Comparison of ENCODE assay signal across 18 mouse cellular contexts in genomic region chr7:48917463-48917862, GRCm38 (mm10). TPM values are rescaled to one million over a fixed set of nuclear protein-coding genes. Genes with fewer than 3 reads are reported as not detected.
DNase-seq lines count a peak whose midpoint lies in the region; ATAC-seq and TF ChIP-seq lines count a peak whose summit lies in the region.
"Had no signal": no experiment of that assay in that cellular context is flagged by ENCODE, and none has a peak within 500 bp of the region (broad histone marks: within the 10 kb centered on the region; RNA-seq: fewer than 3 reads in every experiment).

No protein-coding gene starts in this region.

- 28% methylated on average over 5 of the region's 5 CpGs for WGBS in heart, embryonic 16.5 days
- WGBS in liver, postnatal 0 days (ENCODE audit: insufficient replicate concordance), result 34% methylated on average over 5 of the region's 5 CpGs

- intact Hi-C loops in heart, postnatal 10 days (cut with DNase I), result no loop called here

- H3K9ac ChIP-seq in heart, embryonic 16.5 days (ENCODE audit: low read length), result no peak overlapping the region
- no peak overlapping the region for H3K9ac ChIP-seq in ES-E14 (ENCODE audit: insufficient read depth, low read depth, low read length, poor library complexity, severe bottlenecking)
- no peak overlapping the region for H3K9ac ChIP-seq in liver, postnatal 0 days (replicated peaks)
- H3K9ac ChIP-seq: hindbrain, embryonic 15.5 days; limb, embryonic 15.5 days; neural tube, embryonic 13.5 days had no signal

- no peaks in the 10 kb centered on the region for H3K9me3 ChIP-seq in heart, embryonic 16.5 days (replicated peaks; ENCODE audit: control insufficient read depth, low read length)
- no peaks in the 10 kb centered on the region for H3K9me3 ChIP-seq in ES-E14 (ENCODE audit: control insufficient read depth, insufficient read depth, low read depth, low read length)
- no peaks in the 10 kb centered on the region for H3K9me3 ChIP-seq in liver, postnatal 0 days (ENCODE audit: low read length)
- H3K9me3 ChIP-seq: forebrain, embryonic 10.5 days; hindbrain, embryonic 15.5 days; limb, embryonic 15.5 days; neural tube, embryonic 13.5 days had no signal

- TF ChIP-seq CTCF in liver, postnatal 0 days (IDR thresholded peaks at IDR 0.05; ENCODE audit: low read depth), result no peak

- TF ChIP-seq EP300 in liver, postnatal 0 days (IDR thresholded peaks at IDR 0.05; ENCODE audit: low read depth), result no peak

- no peaks in the 10 kb centered on the region for H3K36me3 ChIP-seq in heart, embryonic 16.5 days (ENCODE audit: control insufficient read depth, insufficient read depth)
- no peaks in the 10 kb centered on the region for H3K36me3 ChIP-seq in ES-E14 (ENCODE audit: control insufficient read depth, insufficient read depth, low read length, poor library complexity, severe bottlenecking)
- H3K36me3 ChIP-seq in liver, postnatal 0 days (replicated peaks; ENCODE audit: insufficient read depth, low read length), result no peaks in the 10 kb centered on the region
- H3K36me3 ChIP-seq: forebrain, embryonic 10.5 days; hindbrain, embryonic 15.5 days; limb, embryonic 15.5 days; neural tube, embryonic 13.5 days had no signal

- no peak overlapping the region for H3K4me2 ChIP-seq in heart, embryonic 16.5 days (ENCODE audit: low read depth, low read length)
- no peak overlapping the region for H3K4me2 ChIP-seq in liver, postnatal 0 days (ENCODE audit: low read depth, low read length)
- H3K4me2 ChIP-seq: hindbrain, embryonic 15.5 days; limb, embryonic 15.5 days; neural tube, embryonic 13.5 days had no signal

- H3K4me1 ChIP-seq in heart, embryonic 16.5 days (ENCODE audit: control insufficient read depth, insufficient read depth, low read length), result peaks cover 4% of the 10 kb centered on the region; the same call in 1 of the 2 replicates
- peaks cover 3 to 11% of the 10 kb centered on the region in 2 experiments; a peak in 1 of 4 replicates for H3K4me1 ChIP-seq in ES-E14 (ENCODE audit: control insufficient read depth in 2 of 2, insufficient read depth in 2 of 2, low read length in 2 of 2, poor library complexity in 1 of 2)
- H3K4me1 ChIP-seq in liver, postnatal 0 days (ENCODE audit: insufficient read depth), result no peaks in the 10 kb centered on the region

- H3K27ac ChIP-seq in heart, embryonic 16.5 days (ENCODE audit: low read length), result peak overlapping the region; percentile 26; the same call in 1 of the 2 replicates
- peak overlapping the region; percentile 61; the same call in 1 of the 2 replicates for H3K27ac ChIP-seq in ES-E14 (ENCODE audit: insufficient read depth, low read depth, low read length, poor library complexity, severe bottlenecking)
- no peak overlapping the region for H3K27ac ChIP-seq in liver, postnatal 0 days (ENCODE audit: low read depth)
- H3K27ac ChIP-seq: forebrain, embryonic 10.5 days; hindbrain, embryonic 15.5 days; left cerebral cortex, adult 2 months; limb, embryonic 15.5 days; neural tube, embryonic 13.5 days had no signal

- H3K27me3 ChIP-seq in heart, embryonic 16.5 days (ENCODE audit: control insufficient read depth, insufficient read depth, low read length), result no peaks in the 10 kb centered on the region
- H3K27me3 ChIP-seq in liver, postnatal 0 days (ENCODE audit: insufficient read depth, low read length), result no peaks in the 10 kb centered on the region
- H3K27me3 ChIP-seq: CH12.LX; hindbrain, embryonic 15.5 days; limb, embryonic 15.5 days had no signal

- in situ Hi-C loops in ES-E14 (cut with MboI; ENCODE audit: low sequenced_read_pairs in 2 of 2, unreplicated experiment in 2 of 2), result no loop called here

- peak; percentile 45 for ATAC-seq in heart, embryonic 16.5 days (replicated peaks; ENCODE audit: extremely low read depth, insufficient read depth, low FRiP score)
- ATAC-seq in liver, postnatal 0 days, result no peak
- ATAC-seq: midbrain, embryonic 16.5 days had no signal

- no peak for DNase-seq in heart, postnatal 10 days
- DNase-seq in 3T3-L1 (ENCODE audit: low read depth, low spot score), result peak; percentile 82
- no peak for DNase-seq in ES-E14 (ENCODE audit: low read depth, low spot score)
- DNase-seq in lung, postnatal 10 days, result peak; percentile 26
- DNase-seq in liver, postnatal 0 days, result no peak
- no peak for DNase-seq in B cell, adult 2 months
- DNase-seq: adrenal gland, postnatal 25 days; cerebellum, postnatal 25 days; gastrocnemius, postnatal 36 days; kidney, adult 11 months had no signal

- H3K4me3 ChIP-seq in heart, embryonic 16.5 days (ENCODE audit: low read length), result no peak overlapping the region
- no peak overlapping the region for H3K4me3 ChIP-seq in ES-E14 (ENCODE audit: insufficient read depth in 1 of 2, low read depth in 1 of 2, low read length in 2 of 2, poor library complexity in 1 of 2, severe bottlenecking in 1 of 2)
- H3K4me3 ChIP-seq in liver, postnatal 0 days (ENCODE audit: low read depth, low read length), result no peak overlapping the region
- H3K4me3 ChIP-seq: hindbrain, embryonic 15.5 days; left cerebral cortex, adult 2 months; limb, embryonic 15.5 days; neural tube, embryonic 13.5 days had no signal

TF ChIP-seq in ES-E14, 5 proteins besides CTCF, POLR2A, EP300 and RAD21:
- TF ChIP-seq MAFK (IDR thresholded peaks at IDR 0.05; ENCODE audit: insufficient read depth, low read depth, low read length) (no peak), ZNF384 (IDR thresholded peaks at IDR 0.05; ENCODE audit: low read depth, low read length) (no peak), CHD2 (IDR thresholded peaks at IDR 0.05; ENCODE audit: low read depth, low read length) (no peak), HCFC1 (IDR thresholded peaks at IDR 0.05; ENCODE audit: borderline replicate concordance, insufficient read depth, low read length) (no peak), ZC3H11A (IDR thresholded peaks at IDR 0.05; ENCODE audit: borderline replicate concordance, low read depth, low read length) (no peak)

RNA-seq across cellular contexts. Expression of gene Nav2, which starts 8.9 kb away (rescaled TPM):
- polyA plus RNA-seq in heart, embryonic 16.5 days (2015; fragmentation: Nextera tagmentation; extraction: Ambion mirVana), result 33.9 and 34.2 TPM in 2 replicates
- 10 to 100 TPM; 79.7 to 82.1 TPM for total RNA-seq in heart, postnatal 10 days (2021)
- total RNA-seq in ES-E14 (2012; rRNA removed), result 18.2 and 21.1 TPM in 2 replicates
- 2.7 and 3.3 TPM in 2 replicates for polyA plus RNA-seq in liver, postnatal 0 days (2015; fragmentation: Nextera tagmentation; extraction: Ambion mirVana)

RNA-seq across cellular contexts. Expression of gene E2f8, which starts 36.1 kb away (rescaled TPM):
- 15.9 and 17.7 TPM in 2 replicates for polyA plus RNA-seq in heart, embryonic 16.5 days (2015; fragmentation: Nextera tagmentation; extraction: Ambion mirVana)
- 1 to 10 TPM; 4.7 to 4.8 TPM for total RNA-seq in heart, postnatal 10 days (2021)
- 10.5 and 12.1 TPM in 2 replicates for total RNA-seq in ES-E14 (2012; rRNA removed)
- 12.8 and 13.0 TPM in 2 replicates for polyA plus RNA-seq in liver, postnatal 0 days (2015; fragmentation: Nextera tagmentation; extraction: Ambion mirVana)

Comparison
In these comparisons a context has a peak if more than half of its experiments do, and no peak if none do; other contexts are left out.
1. DNase-seq: peak in 3T3-L1 (single experiment) and lung, postnatal 10 days (single experiment); none in heart, postnatal 10 days (0 of 2), ES-E14 (single experiment), liver, postnatal 0 days (single experiment) and B cell, adult 2 months (0 of 2).